Mouse (Mus musculus): ENCODE measurements at regions not wholly inside any gene's neighbourhood (a gene's known extent, or its start where the extent isn't known, plus 50 kb on each side); places are given as distances from the start of the nearest gene placed in this dataset.

DNA sequence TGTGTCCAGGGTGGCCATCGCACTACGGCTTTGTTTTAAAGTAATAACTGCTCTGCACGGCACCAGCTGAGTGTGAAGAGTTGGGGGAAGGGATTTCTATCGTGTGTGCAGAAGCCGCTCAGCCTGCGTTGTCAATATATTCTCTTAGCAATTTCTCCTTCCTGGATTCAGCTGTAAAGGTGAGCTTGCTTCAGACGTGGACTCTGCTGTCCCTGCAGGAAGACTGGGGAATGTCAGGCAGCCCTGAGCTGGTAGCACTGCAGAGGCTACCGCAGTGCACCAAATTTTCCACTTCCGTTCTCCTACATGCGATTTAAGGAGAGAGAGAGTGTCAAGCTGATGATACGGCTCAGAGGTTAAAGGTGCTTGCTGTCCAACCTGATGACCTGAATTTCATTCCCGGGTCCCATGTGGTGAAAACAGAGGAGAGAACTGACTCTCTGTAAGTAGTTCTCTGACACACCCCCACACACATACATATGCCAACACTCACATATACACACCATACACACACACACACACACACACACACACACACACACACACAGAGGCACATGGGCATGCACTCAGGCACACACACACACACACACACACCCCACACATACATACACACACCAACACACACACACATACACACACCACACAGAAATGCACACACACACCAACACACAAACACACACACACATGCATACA is 59.9 kb upstream of the Prelid3b start:
- H3K4me1 ChIP-seq (ENCODE audit: control insufficient read depth, insufficient read depth, low read length): no peaks in the 10 kb centered on the region
- H3K4me2 ChIP-seq (ENCODE audit: low read length): no peak overlapping the region
- 57% methylated on average over 12 of the region's 12 CpGs for WGBS
- H3K9ac ChIP-seq (replicated peaks; ENCODE audit: low read length): no peak overlapping the region
- peak; percentile 40; the same call in 1 of the 2 replicates for ATAC-seq (ENCODE audit: low FRiP score, low TSS enrichment)
- DNase-seq: peak; percentile 71
- no peaks in the 10 kb centered on the region for H3K36me3 ChIP-seq (ENCODE audit: control insufficient read depth, insufficient read depth, low read length)
- H3K27me3 ChIP-seq (ENCODE audit: control insufficient read depth, insufficient read depth, low read length): no peaks in the 10 kb centered on the region
- H3K9me3 ChIP-seq (ENCODE audit: control insufficient read depth, low read length): no peaks in the 10 kb centered on the region
- H3K4me3 ChIP-seq (replicated peaks; ENCODE audit: low read depth, low read length): no peak overlapping the region
- no peak overlapping the region for H3K27ac ChIP-seq (replicated peaks; ENCODE audit: low read depth, low read length)

DNA sequence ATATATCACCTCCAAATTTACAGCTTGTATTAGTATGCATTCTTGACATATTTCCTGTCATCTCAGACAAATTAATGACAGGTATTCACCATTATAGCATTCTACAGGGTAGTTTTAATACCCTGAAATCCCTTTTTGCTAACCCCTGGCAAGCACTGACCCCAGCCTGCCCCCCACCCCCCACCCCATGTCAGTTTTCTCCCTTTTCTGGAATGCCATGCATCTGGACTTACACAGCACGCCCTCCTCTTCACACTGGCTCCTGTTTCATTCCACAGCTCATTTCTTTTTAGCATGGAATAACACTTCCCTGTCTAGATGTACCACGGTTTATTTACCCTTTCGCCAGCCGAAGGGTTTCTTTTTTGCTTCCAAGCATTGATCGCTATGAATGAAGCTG is 67.8 kb upstream of the Prelid3b start:
- 86% methylated on average over 5 of the region's 5 CpGs for WGBS
- Histone ChIP-seq H3K27ac (replicated peaks; ENCODE audit: low read depth, low read length) (no peak overlapping the region), H3K36me3 (ENCODE audit: control insufficient read depth, insufficient read depth, low read length) (no peaks in the 10 kb centered on the region), H3K9ac (replicated peaks; ENCODE audit: low read length) (no peak overlapping the region), H3K4me2 (ENCODE audit: low read length) (no peak overlapping the region), H3K4me1 (ENCODE audit: control insufficient read depth, insufficient read depth, low read length) (no peaks in the 10 kb centered on the region), H3K27me3 (ENCODE audit: control insufficient read depth, insufficient read depth, low read length) (no peaks in the 10 kb centered on the region), H3K4me3 (replicated peaks; ENCODE audit: low read depth, low read length) (no peak overlapping the region), H3K9me3 (ENCODE audit: control insufficient read depth, low read length) (no peaks in the 10 kb centered on the region)
- DNase-seq (no peak), ATAC-seq (ENCODE audit: low FRiP score, low TSS enrichment) (no peak)

DNA sequence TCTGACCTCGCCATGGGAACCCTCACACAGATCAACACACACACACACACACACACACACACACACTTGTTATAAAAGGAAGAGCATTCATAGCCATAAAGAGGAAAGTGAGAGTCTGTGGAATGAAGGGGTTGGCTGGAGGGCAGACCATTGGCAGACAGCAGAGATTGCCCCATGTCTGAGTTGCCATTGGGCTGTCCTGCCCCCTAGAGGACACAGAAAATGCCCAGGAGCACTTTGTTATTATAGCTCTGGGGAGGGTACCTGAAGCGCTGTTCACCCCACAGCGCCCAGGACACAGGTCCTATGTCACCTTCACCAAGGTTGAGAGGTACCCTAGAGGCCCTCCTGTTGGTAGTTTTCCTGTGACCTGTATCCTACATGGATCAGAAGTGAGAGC is 74.3 kb upstream of the Prelid3b start:
- no peak overlapping the region for H3K4me2 ChIP-seq (ENCODE audit: low read length)
- WGBS: 70% methylated on average over 3 of the region's 3 CpGs

DNA sequence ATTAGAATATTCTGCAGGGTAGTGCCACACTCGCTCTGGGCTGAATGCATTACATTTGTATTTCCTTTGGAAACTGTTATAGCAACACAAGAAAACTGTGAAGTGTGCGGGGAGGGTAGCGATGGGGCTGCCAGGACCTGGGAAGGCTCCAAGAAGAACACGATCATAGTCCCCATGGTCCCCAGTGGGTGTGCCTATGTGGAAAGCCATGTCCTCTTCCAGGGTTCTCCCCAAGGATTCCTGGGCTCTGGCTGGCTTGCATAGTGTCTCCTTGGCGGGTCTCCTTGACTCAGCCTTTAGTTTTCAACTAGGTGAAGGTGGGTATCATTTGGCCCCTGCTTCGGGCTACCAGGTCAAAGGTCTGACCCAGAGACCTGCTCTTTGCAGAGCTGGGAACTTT is 74.8 kb upstream of the Prelid3b start:
- Histone ChIP-seq H3K4me3 (replicated peaks; ENCODE audit: low read depth, low read length) (no peak overlapping the region), H3K27ac (replicated peaks; ENCODE audit: low read depth, low read length) (no peak overlapping the region), H3K9me3 (ENCODE audit: control insufficient read depth, low read length) (no peaks in the 10 kb centered on the region), H3K27me3 (ENCODE audit: control insufficient read depth, insufficient read depth, low read length) (no peaks in the 10 kb centered on the region), H3K36me3 (ENCODE audit: control insufficient read depth, insufficient read depth, low read length) (no peaks in the 10 kb centered on the region), H3K4me1 (ENCODE audit: control insufficient read depth, insufficient read depth, low read length) (no peaks in the 10 kb centered on the region), H3K9ac (replicated peaks; ENCODE audit: low read length) (no peak overlapping the region), H3K4me2 (ENCODE audit: low read length) (no peak overlapping the region)
- WGBS: 91% methylated on average over 6 of the region's 6 CpGs
- DNase-seq (no peak), ATAC-seq (ENCODE audit: low FRiP score, low TSS enrichment) (no peak)

More for the DNA sequence above, 74.3 kb upstream of the Prelid3b start:
- Histone ChIP-seq H3K27ac (replicated peaks; ENCODE audit: low read depth, low read length) (no peak overlapping the region), H3K36me3 (ENCODE audit: control insufficient read depth, insufficient read depth, low read length) (no peaks in the 10 kb centered on the region), H3K27me3 (ENCODE audit: control insufficient read depth, insufficient read depth, low read length) (no peaks in the 10 kb centered on the region), H3K9ac (replicated peaks; ENCODE audit: low read length) (no peak overlapping the region), H3K4me3 (replicated peaks; ENCODE audit: low read depth, low read length) (no peak overlapping the region), H3K9me3 (ENCODE audit: control insufficient read depth, low read length) (no peaks in the 10 kb centered on the region), H3K4me1 (ENCODE audit: control insufficient read depth, insufficient read depth, low read length) (no peaks in the 10 kb centered on the region)
- ATAC-seq (ENCODE audit: low FRiP score, low TSS enrichment) (no peak), DNase-seq (no peak)

DNA sequence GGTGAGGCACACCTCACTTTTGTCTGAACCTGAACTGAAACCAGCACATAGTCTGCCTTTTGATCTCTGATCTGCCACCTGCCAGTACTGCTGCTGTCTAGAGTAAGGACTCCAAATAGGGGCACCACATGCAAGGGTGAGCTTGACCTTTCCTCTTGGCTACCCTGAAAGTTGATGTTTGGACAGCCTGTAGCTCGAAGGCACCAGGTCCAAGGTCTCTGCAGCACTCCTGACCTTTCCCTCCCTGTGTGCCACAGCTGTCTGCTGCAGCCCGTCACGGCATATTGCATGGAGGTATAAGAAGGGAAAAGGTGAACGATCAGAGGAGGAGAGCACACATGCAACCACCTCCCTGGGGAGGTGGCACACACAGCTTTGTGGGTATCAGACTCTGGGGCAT is 75.9 kb upstream of the Prelid3b start:
- H3K4me3 ChIP-seq (replicated peaks; ENCODE audit: low read depth, low read length): no peak overlapping the region
- ATAC-seq (ENCODE audit: low FRiP score, low TSS enrichment) (no peak), DNase-seq (no peak)
- H3K27me3 ChIP-seq (ENCODE audit: control insufficient read depth, insufficient read depth, low read length): no peaks in the 10 kb centered on the region
- H3K4me2 ChIP-seq (ENCODE audit: low read length): no peak overlapping the region
- no peak overlapping the region for H3K9ac ChIP-seq (replicated peaks; ENCODE audit: low read length)
- no peak overlapping the region for H3K27ac ChIP-seq (replicated peaks; ENCODE audit: low read depth, low read length)
- H3K9me3 ChIP-seq (ENCODE audit: control insufficient read depth, low read length): no peaks in the 10 kb centered on the region
- 71% methylated on average over 4 of the region's 4 CpGs for WGBS
- no peaks in the 10 kb centered on the region for H3K4me1 ChIP-seq (ENCODE audit: control insufficient read depth, insufficient read depth, low read length)
- no peaks in the 10 kb centered on the region for H3K36me3 ChIP-seq (ENCODE audit: control insufficient read depth, insufficient read depth, low read length)

DNA sequence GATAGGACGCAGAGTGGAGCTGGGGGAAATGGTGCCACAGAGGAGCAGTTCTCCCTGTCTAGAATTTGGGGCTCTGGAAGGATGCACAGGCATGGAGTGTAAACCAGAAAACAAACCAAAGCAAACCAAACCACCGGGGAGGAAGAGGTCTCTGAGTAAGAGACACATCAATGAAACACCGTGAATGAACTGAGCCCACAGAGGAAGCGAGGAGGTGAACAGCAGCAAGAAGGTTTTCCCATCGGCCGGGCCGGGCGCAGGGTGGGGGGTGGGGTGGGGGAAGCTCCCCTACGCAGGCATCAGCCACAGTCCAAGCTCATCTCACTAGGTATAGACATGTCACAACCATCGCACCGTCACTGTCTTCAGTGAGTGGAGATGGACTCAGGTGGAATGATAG is 82.9 kb upstream of the Prelid3b start:
- Histone ChIP-seq H3K4me1 (ENCODE audit: control insufficient read depth, insufficient read depth, low read length) (no peaks in the 10 kb centered on the region), H3K4me3 (replicated peaks; ENCODE audit: low read depth, low read length) (no peak overlapping the region), H3K9me3 (ENCODE audit: control insufficient read depth, low read length) (no peaks in the 10 kb centered on the region), H3K27ac (replicated peaks; ENCODE audit: low read depth, low read length) (no peak overlapping the region), H3K27me3 (ENCODE audit: control insufficient read depth, insufficient read depth, low read length) (no peaks in the 10 kb centered on the region), H3K9ac (replicated peaks; ENCODE audit: low read length) (no peak overlapping the region), H3K4me2 (ENCODE audit: low read length) (no peak overlapping the region), H3K36me3 (ENCODE audit: control insufficient read depth, insufficient read depth, low read length) (no peaks in the 10 kb centered on the region)
- DNase-seq (no peak), ATAC-seq (ENCODE audit: low FRiP score, low TSS enrichment) (no peak)
- 93% methylated on average over 11 of the region's 11 CpGs for WGBS

DNA sequence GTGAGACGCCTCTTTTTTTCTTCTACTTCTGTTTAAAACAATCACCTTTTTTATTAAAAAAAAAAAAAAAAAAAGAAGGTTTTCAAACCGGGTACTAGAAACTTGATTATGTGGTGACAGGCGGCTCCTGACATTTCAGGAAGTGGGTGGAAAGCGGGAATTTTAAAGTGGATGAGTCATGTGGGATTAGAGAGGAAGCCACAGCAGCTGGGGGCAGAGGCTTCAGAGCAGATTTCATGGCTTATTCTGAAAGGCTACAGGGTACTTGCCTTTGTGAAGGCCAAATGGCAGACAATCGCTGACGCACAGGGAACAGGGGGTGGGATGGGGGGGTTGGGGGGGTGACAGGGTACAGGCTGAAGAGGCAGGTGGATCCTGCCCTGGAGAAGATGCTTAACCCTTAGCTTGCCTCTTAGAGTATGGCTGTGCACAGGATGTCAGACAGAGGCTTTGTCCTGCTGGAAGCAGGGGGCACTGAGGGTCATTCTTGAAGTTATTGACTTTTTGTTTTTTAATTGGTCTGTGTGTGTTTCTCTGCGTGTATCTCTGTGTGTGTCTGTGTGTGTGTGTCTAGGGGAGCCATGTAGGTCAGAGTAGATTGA is 81.4 kb upstream of the Zfp831 start:
- Histone ChIP-seq H3K4me2 (ENCODE audit: low read length) (no peak overlapping the region), H3K27me3 (ENCODE audit: control insufficient read depth, insufficient read depth, low read length) (no peaks in the 10 kb centered on the region), H3K9me3 (ENCODE audit: control insufficient read depth, low read length) (no peaks in the 10 kb centered on the region), H3K36me3 (ENCODE audit: control insufficient read depth, insufficient read depth, low read length) (no peaks in the 10 kb centered on the region), H3K9ac (replicated peaks; ENCODE audit: low read length) (no peak overlapping the region), H3K4me1 (ENCODE audit: control insufficient read depth, insufficient read depth, low read length) (peaks cover 13% of the 10 kb centered on the region), H3K27ac (replicated peaks; ENCODE audit: low read depth, low read length) (0 out of 2 replicates have a peak overlapping the region, but pooled peaks have one; percentile 5), H3K4me3 (replicated peaks; ENCODE audit: low read depth, low read length) (no peak overlapping the region)
- peak; percentile 54 for DNase-seq
- WGBS: 13% methylated on average over 7 of the region's 7 CpGs
- peak; percentile 11; the same call in 1 of the 2 replicates for ATAC-seq (ENCODE audit: low FRiP score, low TSS enrichment)

DNA sequence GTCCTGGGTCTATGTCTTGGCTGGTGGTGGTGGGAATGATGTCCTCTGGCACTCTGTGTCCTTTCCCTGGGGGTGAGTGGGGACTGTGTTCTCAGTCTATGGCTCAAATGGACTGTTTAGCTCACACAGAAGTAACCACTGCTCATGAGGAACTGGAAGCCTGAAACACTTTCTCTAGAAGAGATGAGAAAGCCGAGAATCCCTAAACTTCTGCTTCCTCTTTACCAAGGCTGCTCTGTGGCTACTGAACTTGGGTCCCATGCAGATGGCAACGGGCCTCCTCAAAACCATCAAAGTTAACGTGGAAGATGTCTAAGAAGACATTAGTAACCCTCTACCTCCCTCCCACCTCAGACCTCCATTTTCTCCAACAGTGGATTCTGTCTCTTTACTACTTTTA is 79.4 kb upstream of the Zfp831 start:
- Histone ChIP-seq H3K9ac (replicated peaks; ENCODE audit: low read length) (no peak overlapping the region), H3K27me3 (ENCODE audit: control insufficient read depth, insufficient read depth, low read length) (no peaks in the 10 kb centered on the region), H3K36me3 (ENCODE audit: control insufficient read depth, insufficient read depth, low read length) (no peaks in the 10 kb centered on the region), H3K4me2 (ENCODE audit: low read length) (no peak overlapping the region), H3K9me3 (ENCODE audit: control insufficient read depth, low read length) (no peaks in the 10 kb centered on the region), H3K4me1 (ENCODE audit: control insufficient read depth, insufficient read depth, low read length) (peaks cover 13% of the 10 kb centered on the region), H3K4me3 (replicated peaks; ENCODE audit: low read depth, low read length) (no peak overlapping the region), H3K27ac (replicated peaks; ENCODE audit: low read depth, low read length) (no peak overlapping the region)
- DNase-seq: no peak
- ATAC-seq (ENCODE audit: low FRiP score, low TSS enrichment): no peak
- 91% methylated on average over 3 of the region's 3 CpGs for WGBS

DNA sequence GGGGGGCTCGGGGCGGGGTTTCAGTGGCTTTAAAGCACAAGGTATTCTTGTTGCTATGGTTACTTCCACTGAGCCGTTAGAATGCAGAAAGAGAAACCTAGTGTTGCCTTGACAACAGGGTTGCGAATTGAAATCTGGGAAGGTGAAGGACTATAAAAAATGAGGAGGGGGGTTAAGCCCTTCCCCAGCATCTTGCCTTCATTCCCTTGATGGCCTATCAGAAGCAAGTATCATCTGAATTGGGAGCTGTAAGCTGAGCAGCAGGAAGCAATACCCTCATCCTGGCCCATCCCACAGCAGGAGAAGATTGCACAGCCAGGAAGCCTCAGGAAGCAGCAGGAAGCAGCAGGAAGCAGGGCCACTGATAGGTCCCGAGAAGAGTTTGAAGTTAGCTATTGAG is 78.5 kb upstream of the Zfp831 start:
- Histone ChIP-seq H3K9ac (replicated peaks; ENCODE audit: low read length) (no peak overlapping the region), H3K4me1 (ENCODE audit: control insufficient read depth, insufficient read depth, low read length) (peaks cover 13% of the 10 kb centered on the region), H3K27ac (replicated peaks; ENCODE audit: low read depth, low read length) (peak overlapping the region; percentile 67), H3K36me3 (ENCODE audit: control insufficient read depth, insufficient read depth, low read length) (no peaks in the 10 kb centered on the region), H3K4me2 (ENCODE audit: low read length) (no peak overlapping the region), H3K4me3 (replicated peaks; ENCODE audit: low read depth, low read length) (no peak overlapping the region), H3K9me3 (ENCODE audit: control insufficient read depth, low read length) (no peaks in the 10 kb centered on the region), H3K27me3 (ENCODE audit: control insufficient read depth, insufficient read depth, low read length) (no peaks in the 10 kb centered on the region)
- DNase-seq (peak; percentile 75), ATAC-seq (ENCODE audit: low FRiP score, low TSS enrichment) (peak; percentile 42; the same call in 1 of the 2 replicates)
- WGBS: 7% methylated on average over 5 of the region's 5 CpGs

Data from midbrain, embryonic 14.5 days (tissue).